Mouse (Mus musculus) bone marrow macrophage, adult 2 months (primary cell): ENCODE measurements around the gene Tgfbr2.

Source experiments
- CTCF ChIP-seq: IDR thresholded peaks from 2 replicates; pipeline ENCODE4 v1.5.1; 2012; ENCODE audit warnings: low read depth, mild to moderate bottlenecking, low read length, moderate library complexity
- POLR2A ChIP-seq: IDR thresholded peaks from 2 replicates; pipeline ENCODE4 v1.6.1; 2012; ENCODE audit warnings: mild to moderate bottlenecking, low read depth, low read length, borderline replicate concordance

GRCm38 (mm10) chr9:116150725-116151396 lies 24.3 kb downstream of the Tgfbr2 start:
- no peak for TF ChIP-seq CTCF
- no peak for TF ChIP-seq POLR2A
